Mouse (Mus musculus): ENCODE data around the gene Grin2b. TPM values are rescaled to one million over a fixed set of nuclear protein-coding genes. Genes with fewer than 3 reads are reported as not detected.
"Not testable (repeated sequence)": the region's sequence is repeated elsewhere in the genome, so short reads cannot be mapped to it uniquely, and the experiment has no call there.

Gene Grin2b
- polyA plus RNA-seq, 1 experiment from 2014 or later, result 0.12 TPM

DNA sequence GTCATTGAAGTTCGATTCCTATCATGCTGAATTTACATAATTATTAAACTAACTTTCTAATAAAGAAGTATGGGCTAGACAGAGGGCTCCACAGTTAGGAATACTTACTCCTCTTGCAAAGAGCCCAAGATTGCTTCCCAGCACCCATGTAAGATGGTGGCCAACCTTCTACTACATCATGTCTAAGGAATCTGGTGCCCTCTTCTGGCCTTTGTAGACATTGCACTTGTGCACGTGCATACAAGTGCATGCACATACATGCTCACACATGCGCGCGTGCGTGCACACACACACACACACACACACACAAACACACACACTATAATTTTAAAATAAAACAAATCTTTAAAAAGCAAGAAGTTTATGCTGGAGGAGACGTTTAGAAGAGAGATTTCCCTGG, 481.8 kb downstream of the Grin2b start:
- 88% methylated on average over 7 of the region's 7 CpGs for WGBS
- peaks cover 10% of the 10 kb centered on the region for H3K9me3 ChIP-seq (ENCODE audit: control insufficient read depth, low read length)
- H3K27ac ChIP-seq (replicated peaks in 1 of 2; ENCODE audit: control insufficient read depth in 1 of 2, insufficient read depth in 1 of 2, low read depth in 2 of 2, low read length in 2 of 2), result no peak overlapping the region
- no peak overlapping the region for H3K9ac ChIP-seq (ENCODE audit: low read length)
- H3K4me2 ChIP-seq (ENCODE audit: low read length), result no peak overlapping the region
- no peak overlapping the region for H3K4me3 ChIP-seq (ENCODE audit: control insufficient read depth in 1 of 2, insufficient read depth in 1 of 2, low read depth in 1 of 2, low read length in 2 of 2)
- H3K4me1 ChIP-seq (ENCODE audit: control insufficient read depth in 2 of 2, insufficient read depth in 2 of 2, low read length in 2 of 2), result no peaks in the 10 kb centered on the region
- no peaks in the 10 kb centered on the region for H3K36me3 ChIP-seq (ENCODE audit: control insufficient read depth, insufficient read depth, low read length)
- no peak for ATAC-seq (ENCODE audit: insufficient number of reproducible peaks, insufficient read depth, low FRiP score, low read depth)
- no peaks in the 10 kb centered on the region for H3K27me3 ChIP-seq (ENCODE audit: control insufficient read depth, insufficient read depth, low read length)

DNA sequence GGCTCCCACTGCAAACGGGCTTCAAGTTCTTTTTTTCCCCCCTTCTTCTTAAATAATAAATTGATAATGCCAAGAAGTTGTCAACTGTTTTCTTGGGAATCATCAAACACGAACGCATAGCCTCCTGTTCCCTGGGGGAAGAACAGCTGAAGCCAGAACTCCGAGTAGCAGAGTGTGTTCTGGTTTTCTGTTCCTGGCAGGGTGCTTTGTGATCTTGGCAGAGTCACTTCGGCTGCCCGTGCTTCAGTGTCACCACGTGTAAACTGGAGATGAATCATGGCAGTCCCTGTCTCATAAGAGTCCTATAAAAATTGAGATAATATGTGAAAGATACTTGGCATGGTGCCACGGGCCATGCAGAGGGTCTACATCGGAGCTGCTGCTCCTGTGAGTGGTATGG, 485.4 kb downstream of the Grin2b start:
- WGBS, result 68% methylated on average over 9 of the region's 9 CpGs
- no peaks in the 10 kb centered on the region for H3K27me3 ChIP-seq (ENCODE audit: control insufficient read depth, insufficient read depth, low read length)
- H3K9me3 ChIP-seq (ENCODE audit: control insufficient read depth, low read length), result peaks cover 6% of the 10 kb centered on the region
- no peak overlapping the region for H3K4me2 ChIP-seq (ENCODE audit: low read length)
- H3K4me3 ChIP-seq (ENCODE audit: control insufficient read depth in 1 of 2, insufficient read depth in 1 of 2, low read depth in 1 of 2, low read length in 2 of 2), result no peak overlapping the region
- H3K36me3 ChIP-seq (ENCODE audit: control insufficient read depth, insufficient read depth, low read length), result no peaks in the 10 kb centered on the region
- no peak overlapping the region for H3K9ac ChIP-seq (ENCODE audit: low read length)
- no peak for ATAC-seq (ENCODE audit: insufficient number of reproducible peaks, insufficient read depth, low FRiP score, low read depth)
- no peak overlapping the region for H3K27ac ChIP-seq (replicated peaks in 1 of 2; ENCODE audit: control insufficient read depth in 1 of 2, insufficient read depth in 1 of 2, low read depth in 2 of 2, low read length in 2 of 2)
- H3K4me1 ChIP-seq (ENCODE audit: control insufficient read depth in 2 of 2, insufficient read depth in 2 of 2, low read length in 2 of 2), result no peaks in the 10 kb centered on the region

DNA sequence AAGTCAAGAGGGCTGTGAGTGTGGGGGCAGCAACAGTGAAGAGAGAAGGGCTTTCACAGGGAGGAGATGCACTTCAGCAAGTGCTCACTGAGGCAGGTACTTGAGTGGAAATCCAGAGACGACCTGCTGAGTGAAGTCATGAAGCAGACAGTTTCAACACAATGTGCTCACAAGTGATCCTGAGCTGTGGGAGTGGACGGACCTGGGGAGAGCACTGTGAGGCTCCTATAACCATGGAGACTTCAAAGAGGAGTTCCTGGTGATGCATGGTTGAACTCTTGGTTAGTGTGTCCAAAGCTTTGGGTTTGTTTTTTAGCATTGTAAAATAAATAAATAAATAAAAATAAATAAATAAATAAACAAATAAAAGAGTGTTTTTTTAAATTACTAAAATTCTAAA, 489.1 kb downstream of the Grin2b start:
- Histone ChIP-seq H3K9me3 (ENCODE audit: control insufficient read depth, low read length) (no peaks in the 10 kb centered on the region), H3K4me1 (ENCODE audit: control insufficient read depth in 2 of 2, insufficient read depth in 2 of 2, low read length in 2 of 2) (no peaks in the 10 kb centered on the region), H3K27me3 (ENCODE audit: control insufficient read depth, insufficient read depth, low read length) (no peaks in the 10 kb centered on the region), H3K36me3 (ENCODE audit: control insufficient read depth, insufficient read depth, low read length) (no peaks in the 10 kb centered on the region), H3K4me3 (ENCODE audit: control insufficient read depth in 1 of 2, insufficient read depth in 1 of 2, low read depth in 1 of 2, low read length in 2 of 2) (no peak overlapping the region), H3K27ac (replicated peaks in 1 of 2; ENCODE audit: control insufficient read depth in 1 of 2, insufficient read depth in 1 of 2, low read depth in 2 of 2, low read length in 2 of 2) (no peak overlapping the region), H3K9ac (ENCODE audit: low read length) (no peak overlapping the region), H3K4me2 (ENCODE audit: low read length) (no peak overlapping the region)
- 60% methylated on average over 2 of the region's 2 CpGs for WGBS
- no peak for ATAC-seq (ENCODE audit: insufficient number of reproducible peaks, insufficient read depth, low FRiP score, low read depth)

DNA sequence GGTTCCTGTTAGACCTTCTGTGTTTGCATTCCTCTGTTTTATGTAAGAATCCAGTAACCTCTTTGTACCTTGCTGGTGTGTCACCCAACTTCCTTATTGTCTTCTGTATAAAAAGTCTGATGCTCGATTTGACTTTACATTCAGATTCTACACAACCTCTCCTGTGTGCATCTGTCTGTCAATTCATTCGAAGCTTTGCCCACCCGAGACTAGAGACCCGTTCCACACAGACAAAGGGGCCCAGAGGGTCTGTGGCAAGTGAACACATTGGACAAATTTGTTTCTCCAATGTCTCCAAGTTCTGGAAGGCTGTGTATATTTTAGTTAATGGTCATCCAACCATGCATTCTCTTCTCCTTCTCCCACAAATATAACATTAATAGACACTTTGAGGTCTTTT, 491.9 kb downstream of the Grin2b start:
- H3K4me2 ChIP-seq (ENCODE audit: low read length), result not testable (repeated sequence)

DNA sequence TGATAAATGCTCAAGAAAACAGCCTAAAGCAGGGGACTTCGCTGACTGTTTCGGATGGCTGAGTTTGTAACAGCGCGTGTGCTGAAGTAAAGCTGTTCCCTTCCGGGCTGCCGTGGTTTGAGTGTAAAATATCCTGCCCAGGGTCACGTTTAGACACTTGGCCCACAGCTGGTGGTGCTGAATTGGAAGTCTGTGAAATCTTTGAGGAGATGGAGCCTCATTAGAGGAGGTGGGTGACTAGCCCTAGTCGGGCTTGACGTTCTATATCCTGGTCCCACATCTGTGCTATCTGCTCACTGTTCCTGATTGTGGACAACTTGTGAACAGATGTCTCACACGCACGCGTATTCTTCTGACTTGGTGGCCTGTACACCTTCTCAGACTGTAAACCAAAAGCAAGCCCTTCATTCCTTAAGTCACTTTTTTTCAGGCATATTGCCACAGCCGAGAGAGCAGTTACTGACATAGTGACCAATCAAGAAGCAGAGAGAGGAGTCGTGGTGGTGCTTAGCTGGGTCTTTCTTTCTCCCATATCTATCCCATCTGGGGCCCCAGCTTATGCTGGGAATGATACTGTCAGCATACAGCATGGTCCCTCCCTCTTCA, 493.1 kb downstream of the Grin2b start:
- Histone ChIP-seq H3K27me3 (ENCODE audit: control insufficient read depth, insufficient read depth, low read length) (no peaks in the 10 kb centered on the region), H3K4me2 (ENCODE audit: low read length) (no peak overlapping the region), H3K9me3 (ENCODE audit: control insufficient read depth, low read length) (no peaks in the 10 kb centered on the region), H3K9ac (ENCODE audit: low read length) (no peak overlapping the region), H3K36me3 (ENCODE audit: control insufficient read depth, insufficient read depth, low read length) (no peaks in the 10 kb centered on the region), H3K4me3 (ENCODE audit: control insufficient read depth in 1 of 2, insufficient read depth in 1 of 2, low read depth in 1 of 2, low read length in 2 of 2) (no peak overlapping the region), H3K27ac (replicated peaks in 1 of 2; ENCODE audit: control insufficient read depth in 1 of 2, insufficient read depth in 1 of 2, low read depth in 2 of 2, low read length in 2 of 2) (no peak overlapping the region), H3K4me1 (ENCODE audit: control insufficient read depth in 2 of 2, insufficient read depth in 2 of 2, low read length in 2 of 2) (no peaks in the 10 kb centered on the region)
- WGBS, result 85% methylated on average over 14 of the region's 14 CpGs
- ATAC-seq (ENCODE audit: insufficient number of reproducible peaks, insufficient read depth, low FRiP score, low read depth), result no peak

More for the DNA sequence above, 491.9 kb downstream of the Grin2b start:
- H3K9me3 ChIP-seq (ENCODE audit: control insufficient read depth, low read length); H3K4me3 ChIP-seq (ENCODE audit: control insufficient read depth in 1 of 2, insufficient read depth in 1 of 2, low read depth in 1 of 2, low read length in 2 of 2); H3K27me3 ChIP-seq (ENCODE audit: control insufficient read depth, insufficient read depth, low read length); ATAC-seq (ENCODE audit: insufficient number of reproducible peaks, insufficient read depth, low FRiP score, low read depth); H3K4me1 ChIP-seq (ENCODE audit: control insufficient read depth in 2 of 2, insufficient read depth in 2 of 2, low read length in 2 of 2); H3K27ac ChIP-seq (replicated peaks in 1 of 2; ENCODE audit: control insufficient read depth in 1 of 2, insufficient read depth in 1 of 2, low read depth in 2 of 2, low read length in 2 of 2); H3K36me3 ChIP-seq (ENCODE audit: control insufficient read depth, insufficient read depth, low read length); H3K9ac ChIP-seq (ENCODE audit: low read length): not testable (repeated sequence)
- WGBS, result 87% methylated on average over 4 of the region's 4 CpGs

DNA sequence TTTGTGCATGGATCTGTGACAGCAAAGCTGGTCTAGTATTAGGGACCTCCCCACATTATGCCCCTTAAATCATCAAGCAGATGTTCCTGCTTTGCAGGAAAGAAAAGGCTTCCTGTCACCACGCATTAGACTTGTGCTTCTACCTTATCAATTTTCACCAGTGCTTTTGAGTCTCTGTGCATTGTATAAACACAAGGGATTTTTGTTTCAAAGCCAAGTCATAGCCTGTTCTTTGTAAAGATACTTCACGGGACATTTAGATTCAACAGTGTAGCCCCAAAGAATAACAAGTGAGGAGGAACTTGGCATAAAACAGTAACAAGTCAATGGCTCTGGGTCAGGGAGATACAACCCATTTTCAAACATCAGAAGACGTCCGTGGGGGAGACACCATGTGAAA, 498.9 kb downstream of the Grin2b start:
- H3K4me2 ChIP-seq (ENCODE audit: low read length), result no peak overlapping the region
- no peak overlapping the region for H3K9ac ChIP-seq (ENCODE audit: low read length)
- 36% methylated on average over 4 of the region's 4 CpGs for WGBS
- H3K27ac ChIP-seq (replicated peaks in 1 of 2; ENCODE audit: control insufficient read depth in 1 of 2, insufficient read depth in 1 of 2, low read depth in 2 of 2, low read length in 2 of 2), result no peak overlapping the region
- peaks cover 5% of the 10 kb centered on the region for H3K9me3 ChIP-seq (ENCODE audit: control insufficient read depth, low read length)
- no peak overlapping the region for H3K4me3 ChIP-seq (ENCODE audit: control insufficient read depth in 1 of 2, insufficient read depth in 1 of 2, low read depth in 1 of 2, low read length in 2 of 2)
- no peaks in the 10 kb centered on the region for H3K4me1 ChIP-seq (ENCODE audit: control insufficient read depth in 2 of 2, insufficient read depth in 2 of 2, low read length in 2 of 2)
- no peaks in the 10 kb centered on the region for H3K36me3 ChIP-seq (ENCODE audit: control insufficient read depth, insufficient read depth, low read length)
- H3K27me3 ChIP-seq (ENCODE audit: control insufficient read depth, insufficient read depth, low read length), result no peaks in the 10 kb centered on the region
- no peak; the same call in 1 of the 2 replicates for ATAC-seq (ENCODE audit: insufficient number of reproducible peaks, insufficient read depth, low FRiP score, low read depth)

DNA sequence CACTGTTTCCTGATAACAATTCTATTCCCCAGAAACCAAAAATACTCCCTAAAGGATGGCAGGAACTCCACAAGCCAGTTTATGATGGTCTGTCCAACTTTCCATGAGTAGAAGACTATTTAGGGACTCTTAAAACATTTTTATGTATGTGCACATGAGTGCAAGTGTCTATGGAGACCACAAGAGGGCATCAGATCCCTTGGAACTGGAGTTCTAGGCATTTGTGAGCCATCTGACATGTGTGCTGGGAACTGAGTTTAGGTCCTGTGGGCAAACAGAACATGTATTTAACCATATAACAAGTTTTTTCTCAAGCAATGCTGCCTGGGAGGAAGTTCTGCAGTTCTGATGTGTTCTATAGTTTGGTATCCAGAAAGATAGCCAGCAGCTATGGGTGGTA, 501.3 kb downstream of the Grin2b start:
- peaks cover 5% of the 10 kb centered on the region for H3K9me3 ChIP-seq (ENCODE audit: control insufficient read depth, low read length)
- no peaks in the 10 kb centered on the region for H3K4me1 ChIP-seq (ENCODE audit: control insufficient read depth in 2 of 2, insufficient read depth in 2 of 2, low read length in 2 of 2)
- no peaks in the 10 kb centered on the region for H3K27me3 ChIP-seq (ENCODE audit: control insufficient read depth, insufficient read depth, low read length)
- H3K27ac ChIP-seq (replicated peaks in 1 of 2; ENCODE audit: control insufficient read depth in 1 of 2, insufficient read depth in 1 of 2, low read depth in 2 of 2, low read length in 2 of 2), result no peak overlapping the region
- no peak for ATAC-seq (ENCODE audit: insufficient number of reproducible peaks, insufficient read depth, low FRiP score, low read depth)
- H3K4me3 ChIP-seq (ENCODE audit: control insufficient read depth in 1 of 2, insufficient read depth in 1 of 2, low read depth in 1 of 2, low read length in 2 of 2), result no peak overlapping the region
- H3K9ac ChIP-seq (ENCODE audit: low read length), result no peak overlapping the region
- no peaks in the 10 kb centered on the region for H3K36me3 ChIP-seq (ENCODE audit: control insufficient read depth, insufficient read depth, low read length)
- no peak overlapping the region for H3K4me2 ChIP-seq (ENCODE audit: low read length)
